Mouse (Mus musculus): Measurements from ENCODE around the gene Olfr519. TPM values are rescaled to one million over a fixed set of nuclear protein-coding genes. Genes with fewer than 3 reads are reported as not detected.

The Olfr519 gene
- polyA plus RNA-seq, 1 experiment from 2014 or later, result not detected

DNA sequence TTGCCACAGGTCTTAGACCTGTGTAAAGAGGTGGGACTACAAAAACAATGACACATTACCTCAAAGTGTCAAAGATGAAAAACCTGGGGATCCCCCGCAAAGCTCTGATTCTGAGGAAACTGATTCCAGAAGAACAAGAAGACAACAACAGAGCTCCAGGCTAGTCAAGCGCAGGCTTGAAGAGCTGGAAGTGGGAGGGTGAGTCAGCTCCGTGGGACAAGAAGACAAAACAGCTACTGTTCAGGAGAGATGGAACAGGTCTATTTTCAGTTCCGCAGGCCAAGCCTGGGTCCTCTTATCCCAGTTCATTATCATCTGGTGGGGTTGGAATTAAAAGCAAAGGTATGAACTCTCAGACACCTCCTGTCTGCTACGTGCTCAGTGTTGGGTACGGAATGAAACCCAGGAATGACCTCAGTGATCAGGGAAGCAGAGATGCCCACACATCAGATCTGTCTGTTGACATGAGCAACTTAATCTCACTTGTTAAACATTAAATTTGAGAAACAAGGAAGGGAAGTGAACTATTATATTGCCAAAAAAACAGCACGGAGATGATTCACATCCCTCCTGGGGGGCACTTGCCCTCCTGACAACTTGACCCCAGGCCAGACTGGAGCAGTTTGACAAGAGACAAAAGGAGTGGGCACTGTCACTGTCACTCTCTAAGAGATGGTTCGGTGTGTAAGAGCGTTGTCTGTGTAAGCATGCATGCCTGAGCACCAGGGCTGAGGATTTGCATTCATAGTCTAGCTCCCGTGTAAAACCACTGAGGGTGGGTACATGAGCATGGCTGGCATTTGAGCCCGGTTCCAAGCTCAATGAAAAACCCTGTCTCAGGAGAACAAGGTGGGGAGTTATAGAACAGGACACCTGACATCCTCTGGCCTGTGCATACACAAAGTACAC, 34.3 kb upstream of the Olfr519 start:
- no peaks in the 10 kb centered on the region for H3K9me3 ChIP-seq (ENCODE audit: control insufficient read depth, low read length)
- H3K27ac ChIP-seq (replicated peaks; ENCODE audit: low read depth, low read length), result no peak overlapping the region
- DNase-seq (ENCODE audit: low spot score) (no peak), ATAC-seq (ENCODE audit: insufficient number of reproducible peaks, low FRiP score, low TSS enrichment, low read depth) (no peak)
- H3K4me2 ChIP-seq (ENCODE audit: low read depth, severe bottlenecking), result no peak overlapping the region
- no peaks in the 10 kb centered on the region for H3K27me3 ChIP-seq (ENCODE audit: control insufficient read depth, insufficient read depth, low read length)
- no peaks in the 10 kb centered on the region for H3K36me3 ChIP-seq (ENCODE audit: control insufficient read depth, insufficient read depth, low read length)
- WGBS, result 79% methylated on average over 11 of the region's 11 CpGs
- H3K9ac ChIP-seq (ENCODE audit: low read length), result no peak overlapping the region
- no peak overlapping the region for H3K4me3 ChIP-seq (ENCODE audit: low read depth, low read length)
- no peaks in the 10 kb centered on the region for H3K4me1 ChIP-seq (ENCODE audit: control insufficient read depth, insufficient read depth, low read length)

DNA sequence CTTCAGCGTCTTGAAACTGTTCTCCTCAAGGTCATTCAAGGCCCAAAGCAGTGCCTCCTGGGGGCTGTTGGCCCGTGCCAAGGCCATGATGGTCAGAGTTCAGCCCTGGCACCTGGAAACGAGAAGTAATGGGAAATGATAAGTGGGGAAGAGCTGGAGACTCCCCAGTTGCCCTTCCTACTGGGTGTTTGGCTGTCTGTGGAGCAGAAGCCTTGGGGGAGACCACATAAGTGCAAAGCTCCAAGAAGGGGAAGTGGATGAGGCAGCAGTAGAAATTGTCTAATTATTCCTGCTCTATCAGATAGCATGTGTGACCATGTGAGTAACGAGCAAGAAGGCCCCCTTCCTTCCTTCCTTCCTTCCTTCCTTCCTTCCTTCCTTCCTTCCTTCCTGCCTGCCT, 32.8 kb upstream of the Olfr519 start:
- Histone ChIP-seq H3K4me3 (ENCODE audit: low read depth, low read length) (no peak overlapping the region), H3K36me3 (ENCODE audit: control insufficient read depth, insufficient read depth, low read length) (no peaks in the 10 kb centered on the region), H3K27ac (replicated peaks; ENCODE audit: low read depth, low read length) (no peak overlapping the region), H3K4me2 (ENCODE audit: low read depth, severe bottlenecking) (no peak overlapping the region), H3K4me1 (ENCODE audit: control insufficient read depth, insufficient read depth, low read length) (no peaks in the 10 kb centered on the region), H3K9me3 (ENCODE audit: control insufficient read depth, low read length) (no peaks in the 10 kb centered on the region), H3K27me3 (ENCODE audit: control insufficient read depth, insufficient read depth, low read length) (no peaks in the 10 kb centered on the region), H3K9ac (ENCODE audit: low read length) (no peak overlapping the region)
- WGBS, result 72% methylated on average over 4 of the region's 4 CpGs
- no peak for DNase-seq (ENCODE audit: low spot score)
- no peak for ATAC-seq (ENCODE audit: insufficient number of reproducible peaks, low FRiP score, low TSS enrichment, low read depth)

DNA sequence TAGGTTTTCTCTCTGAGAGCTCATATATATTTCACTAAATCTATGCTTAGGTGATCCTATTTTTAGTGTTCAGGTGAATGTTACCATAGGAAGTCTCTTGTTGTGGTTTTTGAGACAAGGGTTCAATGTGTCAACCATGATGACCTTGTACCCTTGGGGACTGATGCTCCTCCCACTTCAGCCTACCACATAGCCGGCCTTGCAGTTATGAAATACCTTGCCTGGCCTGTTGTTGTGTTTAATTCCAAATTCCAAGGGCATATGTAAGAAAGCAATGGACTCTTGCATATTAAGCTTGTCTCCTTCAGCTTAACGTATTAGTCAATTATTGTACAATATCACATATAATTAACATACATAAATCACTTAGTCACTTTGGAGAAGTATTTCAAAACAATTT, 9.7 kb upstream of the Olfr519 start:
- no peak overlapping the region for H3K4me2 ChIP-seq (ENCODE audit: low read depth, severe bottlenecking)
- no peaks in the 10 kb centered on the region for H3K36me3 ChIP-seq (ENCODE audit: control insufficient read depth, insufficient read depth, low read length)
- no peak overlapping the region for H3K27ac ChIP-seq (replicated peaks; ENCODE audit: low read depth, low read length)
- H3K4me3 ChIP-seq (ENCODE audit: low read depth, low read length), result no peak overlapping the region
- ATAC-seq (ENCODE audit: insufficient number of reproducible peaks, low FRiP score, low TSS enrichment, low read depth) (no peak), DNase-seq (ENCODE audit: low spot score) (no peak)
- WGBS, result 73% methylated on average over 2 of the region's 2 CpGs
- no peaks in the 10 kb centered on the region for H3K4me1 ChIP-seq (ENCODE audit: control insufficient read depth, insufficient read depth, low read length)
- H3K9me3 ChIP-seq (ENCODE audit: control insufficient read depth, low read length), result no peaks in the 10 kb centered on the region
- H3K27me3 ChIP-seq (ENCODE audit: control insufficient read depth, insufficient read depth, low read length), result no peaks in the 10 kb centered on the region
- no peak overlapping the region for H3K9ac ChIP-seq (ENCODE audit: low read length)

DNA sequence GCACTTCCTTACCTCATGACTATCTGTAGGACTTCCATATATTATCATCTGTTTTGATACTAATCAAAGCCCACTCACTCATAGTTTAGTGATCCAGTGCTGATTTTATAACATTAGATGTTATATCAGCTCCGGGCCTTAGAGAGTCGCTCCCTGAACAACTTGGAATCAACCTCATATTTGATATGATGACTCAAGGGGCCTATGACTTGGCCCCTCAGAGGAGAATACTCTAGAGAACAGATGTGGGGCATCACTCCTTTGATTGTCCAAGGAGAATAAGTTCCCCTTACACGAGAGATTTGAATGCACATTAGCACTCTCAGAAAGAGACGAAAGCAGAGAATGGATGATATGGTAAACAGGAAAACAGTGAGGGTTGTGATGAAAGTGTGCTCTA, 9.3 kb downstream of the Olfr519 start, which contains the start of gene Olfr518:
TSS of gene Olfr518 (minus strand) at position 101 of the 400 bp plus-strand sequence.
- Histone ChIP-seq H3K4me2 (ENCODE audit: low read depth, severe bottlenecking) (no peak within 1 kb of the TSS), H3K36me3 (ENCODE audit: control insufficient read depth, insufficient read depth, low read length) (no peaks in the 10 kb centered on the region), H3K9me3 (ENCODE audit: control insufficient read depth, low read length) (no peaks in the 10 kb centered on the region), H3K27ac (replicated peaks; ENCODE audit: low read depth, low read length) (no peak within 1 kb of the TSS), H3K27me3 (ENCODE audit: control insufficient read depth, insufficient read depth, low read length) (no peaks in the 10 kb centered on the region), H3K4me1 (ENCODE audit: control insufficient read depth, insufficient read depth, low read length) (no peaks in the 10 kb centered on the region), H3K4me3 (ENCODE audit: low read depth, low read length) (no peak within 1 kb of the TSS), H3K9ac (ENCODE audit: low read length) (no peak within 1 kb of the TSS)
- 86% methylated on average over 4 of the region's 4 CpGs for WGBS
- DNase-seq (ENCODE audit: low spot score), result no peak
- ATAC-seq (ENCODE audit: insufficient number of reproducible peaks, low FRiP score, low TSS enrichment, low read depth), result no peak

DNA sequence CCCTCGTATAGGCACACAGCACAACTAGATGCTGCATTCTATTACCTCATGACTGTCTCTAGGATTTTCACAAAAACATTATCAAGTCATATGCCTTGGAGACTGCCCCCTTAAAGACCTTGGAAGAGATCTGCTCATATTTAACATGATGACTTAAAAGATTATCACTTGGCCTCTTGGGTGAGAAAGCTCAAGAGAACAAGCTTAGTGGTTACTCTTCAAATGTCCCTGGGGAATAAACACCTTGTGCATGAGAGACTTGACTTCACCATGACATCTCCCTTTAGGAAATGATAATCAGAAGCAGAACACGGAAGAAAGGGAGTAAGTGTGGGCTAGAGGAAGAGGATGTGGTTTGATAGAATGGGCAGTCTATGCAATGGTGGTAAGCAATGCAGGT, 21.9 kb downstream of the Olfr519 start, which contains the start of gene Olfr517:
TSS of gene Olfr517 (minus strand) at position 101 of the 400 bp plus-strand sequence.
- DNase-seq (ENCODE audit: low spot score) (no peak), ATAC-seq (ENCODE audit: insufficient number of reproducible peaks, low FRiP score, low TSS enrichment, low read depth) (no peak)
- no peaks in the 10 kb centered on the region for H3K4me1 ChIP-seq (ENCODE audit: control insufficient read depth, insufficient read depth, low read length)
- H3K27ac ChIP-seq (replicated peaks; ENCODE audit: low read depth, low read length), result no peak within 1 kb of the TSS
- H3K9me3 ChIP-seq (ENCODE audit: control insufficient read depth, low read length), result no peaks in the 10 kb centered on the region
- no peaks in the 10 kb centered on the region for H3K36me3 ChIP-seq (ENCODE audit: control insufficient read depth, insufficient read depth, low read length)
- H3K4me2 ChIP-seq (ENCODE audit: low read depth, severe bottlenecking), result no peak within 1 kb of the TSS
- no peak within 1 kb of the TSS for H3K4me3 ChIP-seq (ENCODE audit: low read depth, low read length)
- WGBS, result 72% methylated on average over 2 of the region's 2 CpGs
- H3K27me3 ChIP-seq (ENCODE audit: control insufficient read depth, insufficient read depth, low read length), result no peaks in the 10 kb centered on the region
- no peak within 1 kb of the TSS for H3K9ac ChIP-seq (ENCODE audit: low read length)

DNA sequence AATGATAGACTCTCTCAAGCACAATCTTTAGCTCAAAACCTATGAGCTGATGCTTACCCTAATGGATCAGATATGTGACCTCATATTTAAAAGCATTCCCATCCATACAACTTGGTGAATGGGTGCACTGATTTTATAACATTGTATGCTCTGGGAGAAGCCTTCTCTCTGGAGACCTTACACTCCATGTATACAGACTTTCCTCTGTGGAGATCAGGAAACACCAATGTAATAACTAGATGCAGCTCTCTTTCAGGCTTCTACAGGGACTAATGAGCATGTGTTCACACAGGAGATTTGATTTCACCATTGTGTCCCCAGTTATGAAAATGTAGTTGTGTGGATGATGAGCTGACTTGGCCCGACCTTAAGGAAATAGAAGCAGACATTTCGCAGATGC, 43.8 kb downstream of the Olfr519 start, which contains the start of gene Olfr516:
TSS of gene Olfr516 (minus strand) at position 101 of the 400 bp plus-strand sequence.
- Histone ChIP-seq H3K27me3 (ENCODE audit: control insufficient read depth, insufficient read depth, low read length) (no peaks in the 10 kb centered on the region), H3K4me3 (ENCODE audit: low read depth, low read length) (no peak within 1 kb of the TSS), H3K4me2 (ENCODE audit: low read depth, severe bottlenecking) (no peak within 1 kb of the TSS), H3K36me3 (ENCODE audit: control insufficient read depth, insufficient read depth, low read length) (no peaks in the 10 kb centered on the region), H3K4me1 (ENCODE audit: control insufficient read depth, insufficient read depth, low read length) (no peaks in the 10 kb centered on the region), H3K9ac (ENCODE audit: low read length) (no peak within 1 kb of the TSS), H3K27ac (replicated peaks; ENCODE audit: low read depth, low read length) (no peak within 1 kb of the TSS), H3K9me3 (ENCODE audit: control insufficient read depth, low read length) (no peaks in the 10 kb centered on the region)
- DNase-seq (ENCODE audit: low spot score) (no peak), ATAC-seq (ENCODE audit: insufficient number of reproducible peaks, low FRiP score, low TSS enrichment, low read depth) (no peak)
- WGBS, result 90% methylated on average over 2 of the region's 2 CpGs

Other genes with a start within 250 kb of the Olfr519 start
- not detected in 2 replicates for gene Olfr509, start 242.5 kb downstream of the Olfr519 start, polyA plus RNA-seq (2014; fragmentation: Nextera tagmentation; extraction: Ambion mirVana)
- not detected in 2 replicates for gene Olfr510, start 228.0 kb downstream of the Olfr519 start, polyA plus RNA-seq (2014; fragmentation: Nextera tagmentation; extraction: Ambion mirVana)
- not detected in 2 replicates for gene Olfr512, start 181.1 kb downstream of the Olfr519 start, polyA plus RNA-seq (2014; fragmentation: Nextera tagmentation; extraction: Ambion mirVana)
- not detected in 2 replicates for gene Olfr513, start 143.4 kb downstream of the Olfr519 start, polyA plus RNA-seq (2014; fragmentation: Nextera tagmentation; extraction: Ambion mirVana)
- gene Olfr514, start 68.4 kb downstream of the Olfr519 start, polyA plus RNA-seq (2014; fragmentation: Nextera tagmentation; extraction: Ambion mirVana), result not detected in 2 replicates
- not detected in 2 replicates for gene Olfr516, start 43.9 kb downstream of the Olfr519 start, polyA plus RNA-seq (2014; fragmentation: Nextera tagmentation; extraction: Ambion mirVana)
- gene Olfr517, start 22.0 kb downstream of the Olfr519 start, polyA plus RNA-seq (2014; fragmentation: Nextera tagmentation; extraction: Ambion mirVana), result not detected in 2 replicates
- gene Olfr518, start 9.4 kb downstream of the Olfr519 start, polyA plus RNA-seq (2014; fragmentation: Nextera tagmentation; extraction: Ambion mirVana), result not detected in 2 replicates
- gene Nlrp10, start 35.8 kb upstream of the Olfr519 start, polyA plus RNA-seq (2014; fragmentation: Nextera tagmentation; extraction: Ambion mirVana), result 0.71 and 0.75 TPM in 2 replicates
- 96.1 and 97.2 TPM in 2 replicates for gene Eif3f, start 40.0 kb upstream of the Olfr519 start, polyA plus RNA-seq (2014; fragmentation: Nextera tagmentation; extraction: Ambion mirVana)
- gene Tub, start 55.9 kb upstream of the Olfr519 start, polyA plus RNA-seq (2014; fragmentation: Nextera tagmentation; extraction: Ambion mirVana), result 3.7 and 4.2 TPM in 2 replicates
- gene Ric3, start 188.9 kb upstream of the Olfr519 start, polyA plus RNA-seq (2014; fragmentation: Nextera tagmentation; extraction: Ambion mirVana), result 4.7 and 5.1 TPM in 2 replicates

Data from limb, embryonic 11.5 days (tissue).